Mouse (Mus musculus): ENCODE measurements around the gene Dnajc21. TPM values are rescaled to one million over a fixed set of nuclear protein-coding genes. Genes with fewer than 3 reads are reported as not detected.

Gene Dnajc21
- 10 to 100 TPM; 34.5 to 41.2 TPM for total RNA-seq (2021)
- polyA plus RNA-seq (2012; rRNA removed) = 2.2 and 5.4 TPM in 2 replicates
- long read RNA-seq, transcript Dnajc21-201 (12 exons, 2,060 nt) = major isoform, 43 of 49 reads
- long read RNA-seq, partial matches to known transcripts = 0 of 49 reads
- long read RNA-seq, other reads (novel, unspliced or antisense) = 6 of 49 reads

- peak within 1 kb of the TSS; percentile 88 for H3K9ac ChIP-seq (ENCODE audit: low read depth, low read length)
- peak; percentile 88 to 93 for DNase-seq
- no peaks in the 10 kb centered on the region for H3K36me3 ChIP-seq (ENCODE audit: control insufficient read depth, insufficient read depth, low read length)
- 12% methylated on average over 81 of the region's 87 CpGs for WGBS
- no peaks in the 10 kb centered on the region for H3K27me3 ChIP-seq (ENCODE audit: control insufficient read depth, insufficient read depth, low read length)
- peaks cover 1% of the 10 kb centered on the region for H3K4me1 ChIP-seq (ENCODE audit: control insufficient read depth, insufficient read depth, low read length)
- H3K79me2 ChIP-seq (replicated peaks; ENCODE audit: control insufficient read depth, insufficient read depth, low read length) = peaks cover 4% of the 10 kb centered on the region
- TF ChIP-seq EP300 (IDR thresholded peaks at IDR 0.05; ENCODE audit: insufficient read depth, low read depth, low read length) = no peak
- peak; percentile 69; the same call in 1 of the 2 replicates for TF ChIP-seq POLR2A (IDR thresholded peaks at IDR 0.05; ENCODE audit: insufficient read depth, low read depth, low read length)
- peak within 1 kb of the TSS; percentile 70 for H3K4me3 ChIP-seq
- H3K27ac ChIP-seq = peak within 1 kb of the TSS; percentile 72
- intact Hi-C loops (cut with DNase I) = loop anchor here (1.0 to 5.0 kb wide), 2 partner anchors 15 to 512 kb away; partner anchors contain the start of genes Amacr and Brix1
Measured at GRCm38 (mm10) chr15:10470151-10470831, at the start of gene Dnajc21. Gene Dnajc21 (minus strand): TSS chr15:10470516.

GRCm38 (mm10) chr15:10515166-10515565, 44.9 kb upstream of the Dnajc21 start:
- Histone ChIP-seq H3K4me3 (no peak overlapping the region), H3K27me3 (ENCODE audit: control insufficient read depth, insufficient read depth, low read length) (no peaks in the 10 kb centered on the region), H3K9ac (ENCODE audit: low read depth, low read length) (no peak overlapping the region), H3K36me3 (ENCODE audit: control insufficient read depth, insufficient read depth, low read length) (no peaks in the 10 kb centered on the region), H3K79me2 (replicated peaks; ENCODE audit: control insufficient read depth, insufficient read depth, low read length) (no peaks in the 10 kb centered on the region), H3K4me1 (ENCODE audit: control insufficient read depth, insufficient read depth, low read length) (no peaks in the 10 kb centered on the region), H3K27ac (no peak overlapping the region)
- DNase-seq = no peak
- WGBS = 85% methylated on average over 7 of the region's 7 CpGs
- no peak for TF ChIP-seq EP300 (IDR thresholded peaks at IDR 0.05; ENCODE audit: insufficient read depth, low read depth, low read length)
- no peak for TF ChIP-seq CTCF (IDR thresholded peaks at IDR 0.05)
- TF ChIP-seq POLR2A (IDR thresholded peaks at IDR 0.05; ENCODE audit: insufficient read depth, low read depth, low read length) = no peak
- intact Hi-C loops (cut with DNase I) = no loop called here

GRCm38 (mm10) chr15:10506099-10506498, 35.8 kb upstream of the Dnajc21 start:
- Histone ChIP-seq H3K4me1 (ENCODE audit: control insufficient read depth, insufficient read depth, low read length) (no peaks in the 10 kb centered on the region), H3K27me3 (ENCODE audit: control insufficient read depth, insufficient read depth, low read length) (no peaks in the 10 kb centered on the region), H3K36me3 (ENCODE audit: control insufficient read depth, insufficient read depth, low read length) (no peaks in the 10 kb centered on the region), H3K4me3 (no peak overlapping the region), H3K27ac (no peak overlapping the region), H3K9ac (ENCODE audit: low read depth, low read length) (no peak overlapping the region), H3K79me2 (replicated peaks; ENCODE audit: control insufficient read depth, insufficient read depth, low read length) (no peaks in the 10 kb centered on the region)
- intact Hi-C loops (cut with DNase I) = no loop called here
- 40% methylated on average over 11 of the region's 11 CpGs for whole genome bisulfite sequencing
- TF ChIP-seq POLR2A (IDR thresholded peaks at IDR 0.05; ENCODE audit: insufficient read depth, low read depth, low read length) (no peak), EP300 (IDR thresholded peaks at IDR 0.05; ENCODE audit: insufficient read depth, low read depth, low read length) (no peak), CTCF (IDR thresholded peaks at IDR 0.05) (no peak)
- DNase-seq = peak; percentile 34 to 40

GRCm38 (mm10) chr15:10500838-10501719, 30.8 kb upstream of the Dnajc21 start:
- H3K27me3 ChIP-seq (ENCODE audit: control insufficient read depth, insufficient read depth, low read length) = no peaks in the 10 kb centered on the region
- H3K79me2 ChIP-seq (replicated peaks; ENCODE audit: control insufficient read depth, insufficient read depth, low read length) = no peaks in the 10 kb centered on the region
- H3K36me3 ChIP-seq (ENCODE audit: control insufficient read depth, insufficient read depth, low read length) = no peaks in the 10 kb centered on the region
- intact Hi-C loops (cut with DNase I) = loop anchor here (1.0 to 5.0 kb wide), 3 partner anchors 86 to 400 kb away; no protein-coding TSS in a partner anchor
- TF ChIP-seq POLR2A (IDR thresholded peaks at IDR 0.05; ENCODE audit: insufficient read depth, low read depth, low read length) (no peak), EP300 (IDR thresholded peaks at IDR 0.05; ENCODE audit: insufficient read depth, low read depth, low read length) (0 out of 2 replicates have a peak, but pooled peaks have one; percentile 44), CTCF (IDR thresholded peaks at IDR 0.05) (peak; percentile 88)
- no peaks in the 10 kb centered on the region for H3K4me1 ChIP-seq (ENCODE audit: control insufficient read depth, insufficient read depth, low read length)
- H3K27ac ChIP-seq = no peak overlapping the region
- no peak overlapping the region for H3K4me3 ChIP-seq
- 53% methylated on average over 11 of the region's 11 CpGs for WGBS
- peak; percentile 28 to 62 for DNase-seq
- H3K9ac ChIP-seq (ENCODE audit: low read depth, low read length) = no peak overlapping the region

- Histone ChIP-seq H3K79me2 (replicated peaks; ENCODE audit: control insufficient read depth, insufficient read depth, low read length) (no peaks in the 10 kb centered on the region), H3K27me3 (ENCODE audit: control insufficient read depth, insufficient read depth, low read length) (no peaks in the 10 kb centered on the region), H3K4me1 (ENCODE audit: control insufficient read depth, insufficient read depth, low read length) (no peaks in the 10 kb centered on the region), H3K4me3 (no peak overlapping the region), H3K9ac (ENCODE audit: low read depth, low read length) (no peak overlapping the region), H3K27ac (no peak overlapping the region), H3K36me3 (ENCODE audit: control insufficient read depth, insufficient read depth, low read length) (no peaks in the 10 kb centered on the region)
- no peak for TF ChIP-seq POLR2A (IDR thresholded peaks at IDR 0.05; ENCODE audit: insufficient read depth, low read depth, low read length)
- no peak for TF ChIP-seq CTCF (IDR thresholded peaks at IDR 0.05)
- no peak for TF ChIP-seq EP300 (IDR thresholded peaks at IDR 0.05; ENCODE audit: insufficient read depth, low read depth, low read length)
- 56% methylated on average over 5 of the region's 5 CpGs for WGBS
- DNase-seq = no peak
- intact Hi-C loops (cut with DNase I) = loop anchor here (2.0 to 5.0 kb wide), 2 partner anchors 87 to 373 kb away; no protein-coding TSS in a partner anchor
Measured at GRCm38 (mm10) chr15:10500035-10500434, 29.7 kb upstream of the Dnajc21 start.

Data from heart, adult 2 months (tissue).